Mouse (Mus musculus) erythroblast, embryonic 14.5 days (primary cell): ENCODE results near the gene Frmd6. TPM values are rescaled to one million over a fixed set of nuclear protein-coding genes. Genes with fewer than 3 reads are reported as not detected.

Experiments
- H3K27me3 ChIP-seq: 2 replicates; pipeline ENCODE4 v1.6.1; 2012; ENCODE audit warnings: inconsistent platforms; ENCODE audit not compliant: control insufficient read depth
- H3K36me3 ChIP-seq: 2 replicates; pipeline ENCODE4 v1.6.1; 2012; ENCODE audit warnings: mild to moderate bottlenecking, inconsistent platforms; ENCODE audit not compliant: control insufficient read depth
- H3K4me1 ChIP-seq: 2 replicates; pipeline ENCODE4 v1.6.1; 2012; ENCODE audit warnings: inconsistent platforms; ENCODE audit not compliant: control insufficient read depth
- H3K4me3 ChIP-seq: replicated peaks from 2 replicates; pipeline ENCODE3; 2012; ENCODE audit warnings: moderate library complexity, mild to moderate bottlenecking, inconsistent platforms
- H3K9me3 ChIP-seq: 2 replicates; pipeline ENCODE4 v1.6.1; 2012; ENCODE audit warnings: low read length, inconsistent platforms, mixed read lengths; ENCODE audit not compliant: control insufficient read depth
- GATA1 ChIP-seq: IDR thresholded peaks from 2 replicates; pipeline ENCODE4 v1.6.1; 2012; ENCODE audit warnings: low read length, inconsistent platforms, mixed read lengths
- TAL1 ChIP-seq: IDR thresholded peaks from 3 replicates; pipeline ENCODE4 v1.6.1; 2012; ENCODE audit warnings: low read length, inconsistent platforms, mixed read lengths
- polyA plus RNA-seq: library from polyadenylated mRNA; stranded (reverse); fragments of >175 nt; gene quantifications from 2 replicates; pipeline ENCODE4 v1.2.3, GENCODE M21; 2012

The Frmd6 gene
- polyA plus RNA-seq, 1 experiment: 0.01 TPM

DNA sequence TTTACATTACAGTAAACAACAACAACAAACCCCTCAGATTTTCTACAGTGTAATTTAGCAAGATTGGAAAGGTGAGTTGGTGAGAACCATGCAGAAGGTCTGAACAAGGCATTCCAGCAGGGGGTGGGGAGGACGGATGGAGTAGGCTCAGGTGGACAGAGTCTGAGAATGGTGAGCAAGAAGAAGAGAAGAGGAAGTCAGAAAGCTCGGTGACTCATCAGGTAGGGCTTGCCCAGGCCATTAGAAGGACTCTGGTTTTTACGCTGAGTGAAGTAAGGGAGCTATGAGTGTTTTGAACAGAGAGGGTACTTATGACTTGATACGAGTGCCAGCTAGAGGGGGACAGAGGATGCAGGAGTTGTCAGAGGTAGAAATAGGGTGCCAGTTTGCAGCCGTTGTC lies 9.7 kb downstream of the Frmd6 start:
- Histone ChIP-seq H3K4me3 (no peak overlapping the region), H3K27me3 (peaks cover 2% of the 10 kb centered on the region; the same call in 1 of the 2 replicates), H3K4me1 (peaks cover 11% of the 10 kb centered on the region), H3K36me3 (no peaks in the 10 kb centered on the region), H3K9me3 (no peaks in the 10 kb centered on the region)
- TF ChIP-seq GATA1 (no peak), TAL1 (no peak)

DNA sequence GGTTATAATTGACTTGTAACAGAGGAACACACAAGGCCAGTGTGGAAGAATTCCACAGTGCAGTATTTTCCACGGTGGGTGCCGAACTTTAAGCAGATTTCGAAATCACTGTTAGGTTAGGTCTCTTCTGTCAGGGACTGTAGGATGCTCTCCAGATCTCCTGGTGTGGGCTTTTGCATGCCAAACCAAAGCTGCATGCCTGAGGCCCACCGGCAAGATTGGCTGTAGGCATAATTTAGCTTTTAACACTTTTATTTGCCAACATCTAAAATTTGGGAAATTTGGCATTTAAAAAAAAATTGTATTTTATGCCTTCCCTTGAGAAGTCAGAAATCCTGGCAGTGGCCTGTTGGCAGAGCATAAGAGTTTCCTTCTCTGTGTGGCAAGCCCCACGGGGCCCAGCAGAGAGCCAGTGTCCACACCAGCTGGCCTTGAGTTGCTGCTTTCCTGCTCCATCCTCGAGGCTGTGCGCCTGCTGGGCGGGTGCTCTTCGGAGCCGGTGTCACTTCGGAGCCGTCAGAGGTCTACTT lies 12.5 kb downstream of the Frmd6 start:
- peaks cover 5% of the 10 kb centered on the region for H3K4me1 ChIP-seq
- TF ChIP-seq TAL1: no peak
- no peak for TF ChIP-seq GATA1
- no peaks in the 10 kb centered on the region for H3K36me3 ChIP-seq
- H3K9me3 ChIP-seq: no peaks in the 10 kb centered on the region; the same call in 1 of the 2 replicates
- no peak overlapping the region for H3K4me3 ChIP-seq
- no peaks in the 10 kb centered on the region for H3K27me3 ChIP-seq

GRCm38 (mm10) chr12:70845371-70845770 lies 20.1 kb downstream of the Frmd6 start:
- no peaks in the 10 kb centered on the region for H3K4me1 ChIP-seq
- TF ChIP-seq GATA1 (no peak), TAL1 (no peak)
- no peaks in the 10 kb centered on the region; the same call in 1 of the 2 replicates for H3K9me3 ChIP-seq
- H3K4me3 ChIP-seq: no peak overlapping the region
- H3K27me3 ChIP-seq: no peaks in the 10 kb centered on the region
- no peaks in the 10 kb centered on the region for H3K36me3 ChIP-seq

DNA sequence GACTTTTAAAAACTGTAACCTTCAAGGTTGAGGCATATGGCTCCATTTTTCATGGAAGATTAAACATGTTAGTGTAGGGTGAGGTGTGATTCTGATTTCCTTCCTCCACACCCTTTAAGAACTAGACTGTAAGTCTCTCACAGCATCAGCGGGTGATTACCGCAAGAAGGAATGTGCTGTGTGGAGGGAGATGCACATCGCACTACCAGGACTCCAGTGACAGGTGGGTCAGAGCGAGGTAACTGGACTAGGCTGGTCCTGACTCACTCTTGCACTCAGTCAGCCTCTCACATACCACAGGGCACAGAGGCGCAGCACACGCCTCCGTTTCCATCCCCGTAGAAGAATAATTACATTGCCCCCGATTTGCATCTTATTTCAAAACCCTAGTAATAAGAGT lies 23.7 kb downstream of the Frmd6 start:
- Histone ChIP-seq H3K4me3 (no peak overlapping the region), H3K27me3 (no peaks in the 10 kb centered on the region; the same call in 1 of the 2 replicates), H3K9me3 (no peaks in the 10 kb centered on the region), H3K4me1 (no peaks in the 10 kb centered on the region), H3K36me3 (no peaks in the 10 kb centered on the region)
- TF ChIP-seq GATA1: no peak
- no peak for TF ChIP-seq TAL1

DNA sequence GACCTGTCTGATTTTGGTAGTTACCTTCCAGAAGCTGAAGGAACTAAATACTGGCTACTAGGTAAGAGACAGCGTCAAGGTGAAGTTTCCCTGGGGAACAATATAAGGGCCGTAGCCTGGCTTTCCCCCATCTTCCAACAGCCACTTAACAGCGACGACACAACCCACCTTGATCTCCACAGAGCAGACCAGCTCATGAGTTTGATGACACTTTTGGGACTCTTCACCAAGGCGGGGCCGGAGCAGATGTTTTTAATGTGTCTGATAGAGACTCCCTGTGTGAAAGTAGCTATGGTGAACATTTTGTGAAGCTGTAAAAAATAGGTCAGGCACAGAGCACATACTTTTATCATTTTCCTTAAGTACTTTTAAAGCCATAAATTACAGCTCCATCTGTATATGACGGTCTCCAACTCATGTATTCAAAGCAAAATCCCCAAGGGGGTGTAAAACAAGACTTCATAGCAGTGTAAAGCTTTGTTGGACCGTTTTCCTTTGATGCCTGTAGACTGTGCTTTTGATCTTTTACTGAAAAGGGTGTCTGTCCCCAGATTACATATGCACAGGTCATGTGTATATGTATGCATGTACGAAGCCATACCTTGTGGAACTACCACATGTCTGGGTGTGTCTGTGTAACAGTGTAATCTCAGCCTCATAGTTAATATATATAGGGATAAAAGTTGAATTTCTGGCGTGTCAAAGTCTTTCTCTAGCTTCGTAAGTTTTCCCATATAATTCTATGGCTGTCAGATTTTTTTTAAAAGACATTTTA lies 24.4 kb downstream of the Frmd6 start:
- Histone ChIP-seq H3K36me3 (no peaks in the 10 kb centered on the region), H3K9me3 (no peaks in the 10 kb centered on the region), H3K27me3 (no peaks in the 10 kb centered on the region; the same call in 1 of the 2 replicates), H3K4me1 (no peaks in the 10 kb centered on the region), H3K4me3 (no peak overlapping the region)
- TF ChIP-seq GATA1 (no peak), TAL1 (no peak)

- Histone ChIP-seq H3K4me1 (no peaks in the 10 kb centered on the region), H3K27me3 (no peaks in the 10 kb centered on the region; the same call in 1 of the 2 replicates), H3K36me3 (no peaks in the 10 kb centered on the region), H3K9me3 (no peaks in the 10 kb centered on the region), H3K4me3 (no peak overlapping the region)
- TF ChIP-seq TAL1 (no peak), GATA1 (no peak)
These were observed 26.1 kb downstream of the Frmd6 start for GRCm38 (mm10) chr12:70851342-70851960.

DNA sequence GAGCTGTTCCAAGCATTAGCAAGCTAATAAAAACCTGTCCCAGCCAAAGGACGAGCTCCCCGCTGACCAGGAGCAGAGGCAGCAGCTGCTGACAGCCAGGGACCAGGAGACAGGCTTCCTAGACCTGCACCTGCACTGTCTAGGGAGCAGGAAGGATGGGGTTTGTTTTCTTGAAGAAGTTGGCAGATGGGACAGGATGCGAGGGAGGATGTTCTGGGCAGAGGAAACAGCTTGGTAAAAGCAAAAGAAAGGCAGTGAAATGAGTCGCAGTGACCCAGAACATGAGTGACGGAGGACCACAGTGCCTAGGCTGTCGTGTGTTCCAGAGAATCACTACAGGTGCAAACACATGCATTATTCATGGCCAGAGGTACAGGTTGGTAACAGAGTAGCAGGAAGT lies 27.7 kb downstream of the Frmd6 start:
- no peaks in the 10 kb centered on the region for H3K9me3 ChIP-seq
- no peak for TF ChIP-seq TAL1
- TF ChIP-seq GATA1: no peak
- H3K4me3 ChIP-seq: no peak overlapping the region
- H3K36me3 ChIP-seq: no peaks in the 10 kb centered on the region
- H3K27me3 ChIP-seq: no peaks in the 10 kb centered on the region; the same call in 1 of the 2 replicates
- H3K4me1 ChIP-seq: no peaks in the 10 kb centered on the region

- no peaks in the 10 kb centered on the region for H3K9me3 ChIP-seq
- H3K4me3 ChIP-seq: no peak overlapping the region
- no peaks in the 10 kb centered on the region for H3K4me1 ChIP-seq
- no peaks in the 10 kb centered on the region; the same call in 1 of the 2 replicates for H3K27me3 ChIP-seq
- no peaks in the 10 kb centered on the region for H3K36me3 ChIP-seq
- TF ChIP-seq GATA1: no peak
- no peak for TF ChIP-seq TAL1
These were observed 30.4 kb downstream of the Frmd6 start for GRCm38 (mm10) chr12:70855678-70856077.

- Histone ChIP-seq H3K9me3 (no peaks in the 10 kb centered on the region), H3K36me3 (no peaks in the 10 kb centered on the region), H3K27me3 (no peaks in the 10 kb centered on the region; the same call in 1 of the 2 replicates), H3K4me3 (no peak overlapping the region), H3K4me1 (no peaks in the 10 kb centered on the region)
- TF ChIP-seq TAL1: no peak
- TF ChIP-seq GATA1: no peak
These were observed 31.5 kb downstream of the Frmd6 start for GRCm38 (mm10) chr12:70856776-70857175.
